Mouse (Mus musculus) cortical plate, adult 2 months (tissue): ENCODE measurements at regions not wholly inside any gene's neighbourhood (a gene's known extent, or its start where the extent isn't known, plus 50 kb on each side); places are given as distances from the start of the nearest gene placed in this dataset.

ENCODE experiments used
- CTCF ChIP-seq: fragments of 200-500 bp; IDR thresholded peaks from 2 replicates; pipeline ENCODE4 v1.5.1; 2011; ENCODE audit warnings: mild to moderate bottlenecking, control low read depth, low read length; ENCODE audit not compliant: insufficient read depth; ENCODE audit errors: extremely low read depth
- POLR2A ChIP-seq: fragments of 200-500 bp; IDR thresholded peaks from 2 replicates; pipeline ENCODE4 v1.6.1; 2011; ENCODE audit warnings: mild to moderate bottlenecking, low read length, control low read depth; ENCODE audit not compliant: insufficient read depth; ENCODE audit errors: extremely low read depth

GRCm38 (mm10) chr12:25432796-25433195 is 335.9 kb upstream of the Id2 start:
- no peak for TF ChIP-seq CTCF
- no peak for TF ChIP-seq POLR2A
